ENCODE assay signal across 21 mouse cellular contexts in the genomic region with DNA sequence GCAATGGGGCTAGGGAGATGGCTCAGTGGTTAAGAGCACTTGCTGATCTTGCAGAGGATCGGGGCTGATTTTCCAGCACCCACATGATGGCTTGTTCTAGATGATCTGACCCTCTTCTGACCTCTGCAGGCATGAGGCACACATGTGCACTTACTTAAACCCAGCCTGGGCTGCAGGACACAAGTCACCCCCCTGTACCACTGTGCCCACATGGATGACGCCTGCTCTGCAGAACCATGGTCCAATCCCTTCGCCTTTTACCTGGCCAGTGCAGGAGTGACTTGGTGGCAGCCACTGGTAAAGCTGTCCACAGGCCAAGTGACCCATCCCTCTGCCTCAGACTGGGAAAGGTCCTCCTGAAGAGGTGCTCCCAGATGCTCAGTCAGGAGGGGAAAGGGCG.
DNase-seq lines count a peak whose midpoint lies in the region; TF ChIP-seq lines count a peak whose summit lies in the region.
"Had no signal": no experiment of that assay in that cellular context is flagged by ENCODE, and none has a peak within 500 bp of the region (broad histone marks: within the 10 kb centered on the region; RNA-seq: fewer than 3 reads in every experiment).

No protein-coding gene starts in this region.

- TF ChIP-seq CTCF in gastrocnemius, adult 2 months (IDR thresholded peaks at IDR 0.05), result no peak
- TF ChIP-seq CTCF in left cerebral cortex, adult 2 months (IDR thresholded peaks at IDR 0.05), result no peak

- no peaks in the 10 kb centered on the region for H3K36me3 ChIP-seq in embryonic facial prominence, embryonic 10.5 days (replicated peaks)
- H3K36me3 ChIP-seq: embryonic facial prominence, embryonic 13.5 days; hindbrain, embryonic 13.5 days; intestine, embryonic 15.5 days had no signal

- H3K4me1 ChIP-seq in embryonic facial prominence, embryonic 10.5 days, result peaks cover 34% of the 10 kb centered on the region
- H3K4me1 ChIP-seq: intestine, embryonic 15.5 days had no signal

- no peaks in the 10 kb centered on the region for H3K27me3 ChIP-seq in embryonic facial prominence, embryonic 10.5 days (replicated peaks; ENCODE audit: low read depth, poor library complexity, severe bottlenecking)
- H3K27me3 ChIP-seq: CH12.LX; embryonic facial prominence, embryonic 13.5 days; hindbrain, embryonic 13.5 days; intestine, embryonic 15.5 days had no signal

- peak overlapping the region; percentile 83 for H3K27ac ChIP-seq in gastrocnemius, adult 2 months
- peak overlapping the region; percentile 81 for H3K27ac ChIP-seq in left cerebral cortex, adult 2 months
- H3K27ac ChIP-seq in embryonic facial prominence, embryonic 10.5 days (replicated peaks), result peak overlapping the region; percentile 30; the same call in 1 of the 2 replicates
- H3K27ac ChIP-seq: embryonic facial prominence, embryonic 13.5 days; hindbrain, embryonic 10.5 days; hindbrain, embryonic 13.5 days; intestine, embryonic 15.5 days had no signal

- H3K9me3 ChIP-seq in embryonic facial prominence, embryonic 10.5 days, result no peaks in the 10 kb centered on the region
- H3K9me3 ChIP-seq: embryonic facial prominence, embryonic 13.5 days; G1E; hindbrain, embryonic 10.5 days; hindbrain, embryonic 13.5 days; intestine, embryonic 15.5 days had no signal

- no peak for DNase-seq in gastrocnemius, adult 2 months
- DNase-seq in gastrocnemius, postnatal 25 days, result no peak
- no peak for DNase-seq in left cerebral cortex, adult 2 months (ENCODE audit: extremely low spot score in 1 of 2, low spot score in 2 of 2)
- no peak for DNase-seq in left cerebral cortex, postnatal 4 days
- DNase-seq in embryonic facial prominence, embryonic 10.5 days (ENCODE audit: low spot score), result no peak
- DNase-seq in spleen, postnatal 4 days (ENCODE audit: low spot score in 2 of 2), result no peak
- DNase-seq: adrenal gland, postnatal 10 days; B cell, adult 2 months; cerebellum, adult 11 months; cerebellum, adult 2 months; cerebellum, adult 9-11 months; cerebellum, postnatal 25 days; forebrain, postnatal 0 days; gastrocnemius, postnatal 36 days had no signal

- intact Hi-C loops in gastrocnemius, adult 2 months (cut with DNase I), result no loop called here
- intact Hi-C loops in left cerebral cortex, adult 2 months (cut with DNase I), result no loop called here
- intact Hi-C loops in left cerebral cortex, postnatal 4 days (cut with DNase I), result no loop called here

- 78% methylated on average over 4 of the region's 4 CpGs for WGBS in embryonic facial prominence, embryonic 10.5 days

- no peak overlapping the region for H3K4me3 ChIP-seq in gastrocnemius, adult 2 months
- no peak overlapping the region for H3K4me3 ChIP-seq in left cerebral cortex, adult 2 months
- H3K4me3 ChIP-seq in embryonic facial prominence, embryonic 10.5 days, result no peak overlapping the region
- H3K4me3 ChIP-seq: embryonic facial prominence, embryonic 13.5 days; erythroblast, embryonic 14.5 days; hindbrain, embryonic 10.5 days; hindbrain, embryonic 13.5 days; intestine, embryonic 15.5 days had no signal

Comparison
In these comparisons a context has a peak if more than half of its experiments do, and no peak if none do; other contexts are left out.
1. H3K27ac ChIP-seq: peak in every context shown above with its lines; median percentile 83 in gastrocnemius, adult 2 months; 81 in left cerebral cortex, adult 2 months; 30 in embryonic facial prominence, embryonic 10.5 days.